Mouse (Mus musculus): ENCODE data around the gene Csnka2ip. TPM values are rescaled to one million over a fixed set of nuclear protein-coding genes. Genes with fewer than 3 reads are reported as not detected.

Gene Csnka2ip
- polyA plus RNA-seq, 1 experiment from 2014 or later, result not detected

Other genes starting within 250 kb of the Csnka2ip start
- gene 4930453N24Rik, start 168.8 kb upstream of the Csnka2ip start, polyA plus RNA-seq (2014; fragmentation: Nextera tagmentation; extraction: Ambion mirVana), result 21.3 and 22.6 TPM in 2 replicates
- gene Zfp654, start 249.2 kb upstream of the Csnka2ip start, polyA plus RNA-seq (2014; fragmentation: Nextera tagmentation; extraction: Ambion mirVana), result 8.5 and 11.6 TPM in 2 replicates
- 81.7 and 97.5 TPM in 2 replicates for gene Cggbp1, start 249.6 kb upstream of the Csnka2ip start, polyA plus RNA-seq (2014; fragmentation: Nextera tagmentation; extraction: Ambion mirVana)

Measured in neural tube, embryonic 14.5 days (tissue).